Mouse (Mus musculus) embryonic facial prominence, embryonic 10.5 days (tissue): Measurements from ENCODE around the gene Casp8. TPM values are rescaled to one million over a fixed set of nuclear protein-coding genes. Genes with fewer than 3 reads are reported as not detected.
"Not testable (repeated sequence)": the region's sequence is repeated elsewhere in the genome, so short reads cannot be mapped to it uniquely, and the experiment has no call there.

Source experiments
- DNase-seq: peaks from one replicate; pipeline ENCODE4 v3.0.0-alpha.2; 2017; ENCODE audit warnings: low spot score
- H3K27ac ChIP-seq: fragments of 300-500 bp; sonication (generic); replicated peaks from 2 replicates; pipeline ENCODE4 v1.5.1; 2016; ENCODE audit warnings: mild to moderate bottlenecking
- H3K27me3 ChIP-seq: fragments of 300-500 bp; sonication (generic); replicated peaks from 2 replicates; pipeline ENCODE4 v1.6.1; 2016; ENCODE audit warnings: low read depth, mild to moderate bottlenecking; ENCODE audit not compliant: poor library complexity, severe bottlenecking
- H3K36me3 ChIP-seq: fragments of 300-500 bp; sonication (generic); replicated peaks from 2 replicates; pipeline ENCODE4 v1.6.1; 2016; ENCODE audit warnings: mild to moderate bottlenecking, moderate library complexity
- H3K4me1 ChIP-seq: fragments of 300-500 bp; sonication (generic); 2 replicates; pipeline ENCODE4 v1.6.1; 2016
- H3K4me3 ChIP-seq: fragments of 300-500 bp; sonication (generic); 2 replicates; pipeline ENCODE4 v1.5.1; 2016; ENCODE audit warnings: mild to moderate bottlenecking, moderate library complexity
- H3K9me3 ChIP-seq: fragments of 300-500 bp; sonication (generic); 2 replicates; pipeline ENCODE4 v1.6.1; 2016; ENCODE audit warnings: mild to moderate bottlenecking
- WGBS: fragments of 180-500 bp; shearing (Covaris S2); methylation state at CpG from one replicate; pipeline ENCODE4 v1.1.7; 2016; 5-methylcytosine and 5-hydroxymethylcytosine counted together
- polyA plus RNA-seq: library from polyadenylated mRNA; unstranded; fragments of >200 nt; fragmentation: Nextera tagmentation; extraction: Ambion mirVana; gene quantifications from 2 replicates; pipeline ENCODE4 v1.2.1, GENCODE M21; 2016

Gene Casp8
- polyA plus RNA-seq, 1 experiment from 2014 or later: 13.1 TPM

DNA sequence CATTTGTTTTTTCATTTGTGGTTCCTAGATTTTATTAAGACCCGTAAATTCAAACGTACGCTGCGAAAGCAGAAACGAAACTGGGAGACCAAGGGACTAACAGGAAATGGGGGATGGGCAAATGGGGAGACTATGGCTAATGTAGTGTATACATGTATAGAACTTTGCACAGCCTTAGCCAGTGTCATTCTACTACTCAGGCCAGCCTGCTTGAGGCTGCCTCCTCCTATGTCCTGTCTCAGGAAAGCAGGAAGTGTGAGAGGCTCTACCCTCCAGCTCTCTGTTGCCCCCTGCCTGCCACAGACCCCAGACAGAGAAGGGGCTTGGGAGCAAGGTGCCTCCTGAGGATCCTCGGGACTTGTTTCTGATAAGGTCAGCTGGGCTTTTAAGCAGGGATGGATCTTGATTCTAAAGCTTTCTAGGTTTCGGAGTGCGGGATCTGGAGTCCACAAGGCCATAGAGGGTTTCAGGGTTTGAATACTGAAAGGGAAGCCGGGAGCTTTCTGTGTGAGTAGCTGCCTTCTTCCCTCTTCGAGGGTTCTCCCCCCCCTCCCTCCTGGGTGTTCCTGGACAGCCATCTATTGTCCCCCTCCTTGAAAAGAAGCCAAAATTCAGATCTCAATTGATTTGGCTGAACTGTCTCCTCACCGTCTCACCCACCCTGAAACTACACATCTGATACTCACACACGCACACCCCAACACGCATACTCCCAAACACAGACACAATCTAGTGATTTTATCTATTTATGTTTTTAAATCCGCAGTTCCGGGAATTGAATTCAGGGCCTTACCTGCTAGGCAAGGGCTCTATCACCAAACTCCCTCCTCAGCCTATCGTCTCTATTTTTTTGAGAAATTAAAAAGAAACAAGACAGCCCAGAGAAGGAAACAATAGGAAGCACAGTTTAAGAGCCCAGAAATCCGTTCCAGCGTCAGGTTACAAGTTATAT lies 7.4 kb downstream of the Casp8 start:
- Histone ChIP-seq H3K27ac (no peak overlapping the region), H3K4me3 (no peak overlapping the region), H3K9me3 (no peaks in the 10 kb centered on the region), H3K27me3 (no peaks in the 10 kb centered on the region), H3K36me3 (peaks cover 8% of the 10 kb centered on the region), H3K4me1 (0 out of 2 replicates have a peak, but pooled peaks cover 6% of the 10 kb centered on the region)
- no peak for DNase-seq
- 86% methylated on average over 18 of the region's 18 CpGs for WGBS

DNA sequence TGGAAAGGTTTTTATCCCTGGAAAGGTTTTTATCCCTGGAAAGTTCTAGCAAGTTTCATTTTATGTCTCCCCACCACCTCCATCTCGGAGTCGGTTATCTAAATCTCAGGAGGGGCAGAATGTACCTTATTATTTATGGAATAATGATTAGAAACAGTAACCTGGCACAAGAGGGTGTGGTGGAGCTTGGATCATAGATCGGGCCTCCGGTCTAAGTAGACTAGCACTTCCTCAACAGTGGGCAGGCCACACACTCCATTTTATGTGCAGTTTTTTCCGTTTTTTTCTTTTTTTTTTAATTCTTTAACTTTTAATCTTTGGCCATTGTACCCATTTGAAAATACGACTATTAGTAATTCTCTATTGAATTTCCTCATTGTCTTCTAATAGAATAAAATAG lies 8.4 kb downstream of the Casp8 start:
- peaks cover 7% of the 10 kb centered on the region for H3K36me3 ChIP-seq
- 0 out of 2 replicates have a peak, but pooled peaks cover 6% of the 10 kb centered on the region for H3K4me1 ChIP-seq
- H3K27ac ChIP-seq: no peak overlapping the region
- WGBS: 88% methylated on average over 6 of the region's 6 CpGs
- no peaks in the 10 kb centered on the region for H3K27me3 ChIP-seq
- DNase-seq: no peak
- no peak overlapping the region for H3K4me3 ChIP-seq
- no peaks in the 10 kb centered on the region for H3K9me3 ChIP-seq

DNA sequence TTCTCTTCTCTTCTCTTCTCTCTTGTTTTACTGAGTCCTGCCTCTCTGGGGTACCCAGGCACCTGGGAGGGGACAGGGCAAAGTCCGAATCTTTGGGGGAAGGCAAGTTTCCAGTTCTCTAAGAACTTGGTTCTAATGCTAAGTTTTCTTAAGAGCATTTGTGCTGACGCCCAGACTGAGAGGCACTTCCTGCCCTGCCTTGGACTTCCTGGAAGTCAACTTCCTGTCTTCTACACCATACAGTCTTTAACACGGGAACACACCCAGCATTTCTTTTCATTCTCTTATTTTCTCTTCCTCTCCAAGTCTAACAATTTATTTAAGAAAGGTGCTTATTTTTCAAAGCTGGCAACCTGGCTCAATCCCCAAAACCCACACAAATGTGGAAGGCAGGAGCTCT lies 11.5 kb downstream of the Casp8 start:
- 73% methylated on average over 3 of the region's 3 CpGs for WGBS
- DNase-seq: no peak
- H3K27ac ChIP-seq: no peak overlapping the region

DNA sequence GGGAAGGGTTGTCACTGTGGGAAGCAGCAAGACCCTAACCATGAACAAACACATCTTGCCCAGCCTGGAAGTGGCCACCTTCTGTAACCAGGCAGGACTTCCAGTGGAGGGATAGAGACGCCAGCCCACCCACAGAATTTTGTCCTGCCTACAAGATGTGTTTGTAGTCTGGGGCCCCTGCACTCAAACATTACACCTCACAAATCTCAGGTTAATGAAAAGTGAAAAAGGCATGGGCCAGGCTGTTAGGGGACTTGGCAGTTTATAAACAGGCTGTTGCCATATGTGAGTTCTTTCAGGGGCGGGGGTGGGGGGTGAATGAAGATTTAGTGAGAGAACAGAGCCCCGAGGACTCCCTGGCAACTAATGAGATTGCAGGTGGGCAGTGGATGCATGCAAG lies 31.1 kb downstream of the Casp8 start:
- H3K27me3 ChIP-seq: no peaks in the 10 kb centered on the region
- WGBS: 82% methylated on average over 3 of the region's 3 CpGs
- no peaks in the 10 kb centered on the region for H3K4me1 ChIP-seq
- DNase-seq: no peak
- no peak overlapping the region for H3K27ac ChIP-seq
- peaks cover 18% of the 10 kb centered on the region for H3K36me3 ChIP-seq
- no peak overlapping the region for H3K4me3 ChIP-seq
- no peaks in the 10 kb centered on the region for H3K9me3 ChIP-seq

More for the DNA sequence above, 11.5 kb downstream of the Casp8 start:
- Histone ChIP-seq H3K27me3 (no peaks in the 10 kb centered on the region), H3K9me3 (peaks cover 7% of the 10 kb centered on the region; the same call in 1 of the 2 replicates), H3K36me3 (no peaks in the 10 kb centered on the region), H3K4me1 (0 out of 2 replicates have a peak, but pooled peaks cover 6% of the 10 kb centered on the region), H3K4me3 (no peak overlapping the region)

DNA sequence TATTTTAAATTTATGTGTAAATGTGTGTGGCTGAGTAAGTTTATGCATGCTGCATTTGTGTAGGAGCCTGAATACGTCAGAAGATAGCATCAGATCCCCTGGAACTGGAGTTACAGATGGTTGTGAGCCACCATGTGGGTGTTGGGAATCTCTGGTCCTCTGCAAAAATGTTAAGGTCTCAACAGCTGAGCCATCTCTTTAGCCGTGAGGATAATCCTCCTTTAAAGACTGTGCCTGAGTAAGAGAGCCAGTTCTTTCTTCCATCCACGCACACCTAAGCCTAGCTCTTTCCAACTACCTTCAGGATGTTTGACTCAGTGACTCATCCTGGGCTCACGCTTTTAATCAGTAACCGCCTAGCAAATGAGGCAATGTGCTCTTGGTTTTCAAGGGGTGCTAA lies 35.6 kb downstream of the Casp8 start:
- DNase-seq: no peak
- Histone ChIP-seq H3K27ac (no peak overlapping the region), H3K27me3 (no peaks in the 10 kb centered on the region), H3K4me3 (no peak overlapping the region), H3K4me1 (no peaks in the 10 kb centered on the region), H3K36me3 (peaks cover 28% of the 10 kb centered on the region), H3K9me3 (no peaks in the 10 kb centered on the region)
- 89% methylated on average over 5 of the region's 5 CpGs for whole genome bisulfite sequencing

DNA sequence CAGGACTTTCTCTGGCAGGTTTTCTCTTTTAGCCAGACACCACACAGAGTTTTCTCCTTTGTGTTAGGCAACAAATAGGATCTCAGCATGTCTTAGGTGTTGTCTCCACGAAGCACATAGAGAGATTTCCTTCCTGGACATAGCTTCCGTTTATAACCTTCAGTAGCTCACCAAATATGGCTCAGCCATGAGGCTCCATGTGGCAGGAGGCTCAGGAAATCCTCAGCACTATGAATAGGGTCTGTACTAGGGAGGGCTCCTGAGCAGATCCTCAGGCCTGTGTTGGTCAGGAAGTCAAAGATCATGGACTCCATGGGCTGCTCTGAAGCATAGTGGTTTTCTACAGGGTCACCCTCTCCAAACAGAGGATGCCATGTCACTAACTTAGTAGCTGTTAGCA lies 37.0 kb downstream of the Casp8 start:
- Histone ChIP-seq H3K36me3 (peaks cover 28% of the 10 kb centered on the region), H3K4me1 (no peaks in the 10 kb centered on the region), H3K9me3 (no peaks in the 10 kb centered on the region), H3K27ac (no peak overlapping the region), H3K4me3 (no peak overlapping the region), H3K27me3 (no peaks in the 10 kb centered on the region)
- WGBS: 69% methylated on average over 2 of the region's 2 CpGs
- DNase-seq: no peak

DNA sequence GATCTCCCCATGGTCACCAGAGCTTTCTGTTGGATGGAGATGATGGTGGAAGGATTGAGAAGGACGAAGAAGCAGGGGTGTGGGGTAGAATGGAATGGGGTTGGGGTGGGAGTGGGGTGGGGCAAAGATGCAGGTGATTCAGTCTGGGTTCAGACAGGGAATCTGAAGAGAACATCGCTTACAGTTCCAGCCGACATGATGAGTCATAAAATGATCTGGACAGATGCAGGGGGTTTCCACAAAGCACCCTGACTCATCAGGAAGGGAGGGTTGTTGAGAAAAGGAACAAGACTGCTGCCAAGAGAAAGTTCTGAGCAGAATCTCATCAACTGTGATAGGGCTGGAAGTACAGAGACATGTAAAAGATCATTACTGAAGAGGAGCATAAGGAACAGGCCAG lies 61.6 kb downstream of the Casp8 start:
- H3K27me3 ChIP-seq, DNase-seq, H3K9me3 ChIP-seq, H3K36me3 ChIP-seq, H3K4me3 ChIP-seq, H3K27ac ChIP-seq, H3K4me1 ChIP-seq: not testable (repeated sequence)
- WGBS: 83% methylated on average over 3 of the region's 3 CpGs

DNA sequence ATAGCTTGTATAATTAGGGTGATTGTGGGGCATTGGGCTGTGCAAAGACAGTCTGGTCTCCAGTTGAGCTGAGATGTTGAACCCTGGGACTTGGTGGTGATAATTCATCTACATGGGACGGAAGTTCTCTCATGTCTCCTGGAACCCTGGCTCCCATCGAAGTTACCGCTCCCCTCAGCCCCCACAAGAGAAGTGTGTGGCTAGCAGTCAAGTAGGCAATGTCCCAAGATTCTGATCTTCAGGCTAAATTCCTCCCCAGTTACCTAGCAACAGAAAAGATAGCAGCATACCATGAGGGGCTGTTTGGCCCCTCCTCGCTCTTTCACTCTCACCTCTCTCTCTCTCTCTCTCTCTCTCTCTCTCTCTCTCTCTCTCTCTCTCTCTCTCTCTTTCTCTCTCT lies 64.0 kb downstream of the Casp8 start:
- not testable (repeated sequence) for DNase-seq
- 86% methylated on average over 4 of the region's 4 CpGs for WGBS

DNA sequence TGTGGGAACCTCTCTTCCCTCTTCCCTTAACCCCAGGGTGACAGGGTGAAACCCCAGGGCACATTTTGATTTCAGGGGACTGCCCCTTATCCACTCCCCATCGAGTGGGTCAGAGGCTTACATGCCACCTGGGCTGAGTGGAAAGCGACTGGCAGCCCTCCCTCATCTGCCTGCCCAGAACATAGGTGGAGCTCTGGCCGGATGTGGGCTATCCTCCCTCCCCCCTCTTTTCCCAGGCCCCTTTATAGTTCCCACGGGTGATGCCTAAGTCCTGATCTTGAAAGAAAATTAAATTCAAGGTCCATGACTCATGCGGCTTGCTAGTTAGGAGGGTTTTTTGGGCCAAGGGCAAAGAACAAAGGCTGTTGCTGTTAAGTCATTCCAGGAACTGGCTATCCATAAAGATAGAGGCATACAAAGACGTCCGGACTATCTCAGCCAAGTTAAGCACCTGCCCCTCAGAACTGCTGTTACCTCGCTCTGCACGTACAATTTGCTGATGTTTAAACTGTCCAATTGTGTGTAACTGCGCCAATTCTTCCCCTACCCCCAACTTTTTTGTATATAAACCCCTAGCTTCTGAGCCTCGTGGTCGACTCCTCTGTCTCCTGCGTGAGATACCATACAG lies 64.7 kb downstream of the Casp8 start:
- not testable (repeated sequence) for H3K27me3 ChIP-seq, DNase-seq, H3K4me3 ChIP-seq, H3K4me1 ChIP-seq, H3K36me3 ChIP-seq, H3K27ac ChIP-seq
- H3K9me3 ChIP-seq: peaks cover 13% of the 10 kb centered on the region; the same call in 1 of the 2 replicates
- WGBS: 86% methylated on average over 13 of the region's 13 CpGs

More for the DNA sequence above, 64.0 kb downstream of the Casp8 start:
- not testable (repeated sequence) for H3K27ac ChIP-seq, H3K27me3 ChIP-seq, H3K36me3 ChIP-seq, H3K4me1 ChIP-seq, H3K4me3 ChIP-seq, H3K9me3 ChIP-seq

DNA sequence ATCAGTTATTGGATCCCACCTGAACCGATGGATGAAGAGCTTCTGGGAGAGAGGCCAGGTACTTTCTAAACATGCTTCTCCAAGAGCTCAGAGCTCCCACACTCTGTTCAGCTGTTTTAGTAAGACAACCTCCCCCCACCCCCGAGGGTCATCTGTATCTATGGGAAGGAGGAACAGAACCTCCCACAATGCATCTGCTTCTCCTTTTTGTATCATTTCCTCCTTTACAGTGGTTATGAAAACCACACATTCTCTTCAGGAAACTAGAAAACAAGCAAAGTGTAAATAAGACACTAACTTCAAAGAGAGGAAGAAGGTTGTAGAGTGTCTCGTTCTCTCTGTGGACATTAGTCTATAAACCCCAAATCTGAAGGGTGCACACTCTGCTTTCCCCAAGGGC lies 65.4 kb downstream of the Casp8 start:
- H3K4me3 ChIP-seq, H3K36me3 ChIP-seq, H3K27me3 ChIP-seq, H3K4me1 ChIP-seq, H3K27ac ChIP-seq, DNase-seq: not testable (repeated sequence)
- peaks cover 18% of the 10 kb centered on the region; the same call in 1 of the 2 replicates for H3K9me3 ChIP-seq
- WGBS: 88% methylated on average over 3 of the region's 3 CpGs

DNA sequence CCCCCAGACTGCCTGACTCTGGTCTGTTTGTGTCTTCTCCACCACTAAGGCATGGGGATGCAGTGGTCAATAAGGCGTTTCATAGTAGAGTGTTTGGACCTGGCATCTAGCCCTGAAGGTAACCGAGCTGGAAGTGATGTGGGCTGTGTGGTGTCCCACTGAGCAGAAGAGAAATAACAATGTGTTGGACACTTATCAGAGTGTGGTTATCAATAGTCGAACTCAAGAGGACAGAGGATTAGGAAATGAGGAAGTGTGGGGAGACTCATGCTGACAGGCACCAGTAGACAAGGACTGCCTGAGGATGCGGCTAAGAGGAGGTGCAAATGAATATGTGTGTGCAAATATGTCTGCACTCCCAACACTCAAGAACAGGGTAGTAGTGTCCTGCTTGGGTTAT lies 81.3 kb downstream of the Casp8 start:
- not testable (repeated sequence) for H3K9me3 ChIP-seq, DNase-seq, H3K4me3 ChIP-seq, H3K4me1 ChIP-seq, H3K36me3 ChIP-seq, H3K27ac ChIP-seq, H3K27me3 ChIP-seq
- WGBS: 90% methylated on average over 4 of the region's 4 CpGs

DNA sequence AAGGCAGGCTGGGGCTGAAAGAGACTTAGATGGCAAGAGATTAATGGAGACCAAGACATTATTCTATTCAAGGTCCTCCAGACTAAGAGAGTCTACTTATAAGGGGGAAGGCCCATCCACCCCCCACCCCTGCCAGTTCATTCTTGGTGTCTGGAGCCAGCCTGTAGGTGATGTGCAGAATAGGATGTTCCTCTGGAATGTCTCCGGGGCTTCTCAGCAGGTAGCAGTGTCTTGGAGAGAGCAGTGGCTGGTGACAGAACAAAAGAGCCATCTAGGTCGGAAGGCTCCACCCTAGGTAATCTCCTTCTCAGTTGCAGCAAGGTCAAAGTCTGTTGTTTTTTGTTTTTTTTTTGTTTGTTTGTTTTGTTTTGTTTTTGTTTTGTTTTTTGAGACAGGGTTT lies 84.1 kb downstream of the Casp8 start:
- not testable (repeated sequence) for H3K36me3 ChIP-seq, H3K4me3 ChIP-seq, H3K27me3 ChIP-seq, DNase-seq, H3K4me1 ChIP-seq, H3K27ac ChIP-seq, H3K9me3 ChIP-seq
- WGBS: 80% methylated on average over 2 of the region's 2 CpGs

DNA sequence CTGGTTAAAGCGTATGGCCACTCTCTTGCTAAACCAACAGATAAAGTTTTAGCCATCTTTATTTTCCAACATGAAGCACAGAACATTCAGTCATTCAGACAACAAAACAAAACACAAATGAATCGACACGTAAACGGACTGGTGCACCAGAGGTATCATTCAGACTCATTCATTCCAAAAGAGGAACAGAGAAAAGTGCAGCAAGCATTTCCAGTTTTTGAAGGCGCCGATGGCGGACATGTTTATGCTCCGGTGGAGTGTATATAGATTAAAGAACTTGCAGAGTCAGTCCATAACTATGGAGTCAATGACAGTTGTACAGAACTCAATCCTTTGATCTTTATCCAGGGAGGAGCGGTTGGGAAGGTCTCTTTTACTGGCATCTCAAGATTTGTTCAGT lies 88.1 kb downstream of the Casp8 start:
- not testable (repeated sequence) for H3K4me1 ChIP-seq

More for the DNA sequence above, 88.1 kb downstream of the Casp8 start:
- 94% methylated on average over 9 of the region's 9 CpGs for WGBS
- not testable (repeated sequence) for H3K4me3 ChIP-seq, DNase-seq, H3K9me3 ChIP-seq, H3K27ac ChIP-seq, H3K27me3 ChIP-seq, H3K36me3 ChIP-seq
